Mouse (Mus musculus): Measurements from ENCODE around the gene Tyw1.

The Tyw1 gene

DNA sequence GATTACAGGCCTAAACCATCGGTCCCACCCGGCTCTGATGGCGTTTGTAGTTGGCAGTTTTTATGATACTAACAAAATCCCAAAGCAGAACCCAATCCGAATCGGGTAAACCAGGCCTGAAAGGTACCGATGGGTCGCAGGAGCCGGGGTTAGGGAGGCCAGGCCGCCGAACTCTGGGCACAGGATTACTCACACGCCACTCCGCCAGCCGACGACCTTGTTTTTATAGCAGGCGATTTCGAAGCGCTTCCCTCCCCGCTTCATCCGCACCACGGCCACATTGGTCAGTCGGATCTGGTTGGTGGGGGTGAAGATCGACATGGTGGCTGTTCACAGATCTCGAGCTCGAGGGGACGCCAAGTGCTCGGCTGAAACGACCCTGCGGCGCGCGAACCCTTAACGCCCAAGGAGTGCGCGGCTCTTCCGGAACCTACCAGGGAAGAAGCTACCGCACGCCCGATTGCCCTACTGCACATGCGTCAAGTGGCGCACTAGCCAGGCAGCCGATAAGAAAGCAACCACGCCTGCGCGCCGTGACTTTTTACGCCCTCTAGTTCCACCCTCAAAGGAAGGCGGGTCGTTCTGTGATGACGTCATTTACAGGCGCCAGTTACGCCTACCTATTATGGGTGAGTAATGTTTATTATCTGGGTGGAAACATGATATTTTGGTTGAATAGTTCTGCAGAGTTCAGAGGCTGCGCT, at the start of gene Tyw1, which contains the start of gene Sbds:
TSS of gene Tyw1 (plus strand) at position 603 of the 704 bp plus-strand sequence.
TSS of gene Sbds (minus strand) at position 514 of the 704 bp plus-strand sequence.
- peak; percentile 90 to 98 for DNase-seq (ENCODE audit: low spot score in 2 of 2)

GRCm38 (mm10) chr5:130207299-130207698, 48.1 kb upstream of the Tyw1 start:
- no peak for DNase-seq (ENCODE audit: low spot score in 2 of 2)

GRCm38 (mm10) chr5:130212956-130213355, 42.5 kb upstream of the Tyw1 start:
- no peak for DNase-seq (ENCODE audit: low spot score in 2 of 2)

- DNase-seq (ENCODE audit: low spot score in 2 of 2) = no peak
Observed at GRCm38 (mm10) chr5:130216781-130217180, 38.6 kb upstream of the Tyw1 start, which contains the start of gene Tmem248. Gene Tmem248 (plus strand): TSS chr5:130217081.

- DNase-seq (ENCODE audit: low spot score in 2 of 2) = no peak
Observed at GRCm38 (mm10) chr5:130217406-130217805, 38.0 kb upstream of the Tyw1 start.

DNA sequence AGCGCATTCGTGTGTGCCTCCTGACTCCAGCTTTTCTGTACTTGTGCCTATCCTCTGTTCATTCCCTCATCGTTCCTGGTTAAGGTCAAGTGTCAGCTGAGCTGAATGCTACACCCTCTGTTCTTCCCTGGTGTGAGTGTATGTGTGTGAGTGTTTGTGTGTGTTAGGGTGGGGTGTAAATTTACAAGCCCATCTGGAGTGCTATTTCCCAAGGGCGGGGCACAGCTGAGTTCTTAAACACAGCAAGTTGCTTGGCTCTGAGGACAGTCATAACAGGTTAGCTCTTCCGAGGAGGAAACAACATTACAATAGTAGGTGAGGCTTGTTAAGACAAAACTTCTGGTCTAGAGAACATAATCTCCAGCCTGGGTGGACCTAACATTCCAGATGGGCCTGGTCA, 37.1 kb upstream of the Tyw1 start:
- DNase-seq (ENCODE audit: low spot score in 2 of 2) = no peak

DNA sequence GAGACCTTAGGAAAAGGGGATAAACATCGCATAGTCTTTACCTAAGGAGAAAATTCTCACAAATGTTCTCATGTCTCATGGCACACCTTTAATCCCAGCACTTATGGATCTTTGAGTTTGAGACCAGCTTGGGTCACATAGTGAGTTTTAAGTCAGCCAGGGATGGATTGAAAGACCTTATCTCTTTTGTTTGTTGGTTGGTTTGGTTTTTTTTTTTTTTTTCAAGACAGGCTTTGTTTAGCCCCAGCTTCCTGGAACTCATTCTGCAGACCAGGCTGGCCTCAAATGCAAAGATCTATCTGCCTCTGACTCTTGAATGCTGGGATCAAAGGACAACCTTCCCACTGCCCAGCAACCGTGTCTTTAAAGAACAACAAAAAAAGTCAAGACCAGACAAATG, 34.1 kb upstream of the Tyw1 start:
- DNase-seq (ENCODE audit: low spot score in 2 of 2) = no peak

DNA sequence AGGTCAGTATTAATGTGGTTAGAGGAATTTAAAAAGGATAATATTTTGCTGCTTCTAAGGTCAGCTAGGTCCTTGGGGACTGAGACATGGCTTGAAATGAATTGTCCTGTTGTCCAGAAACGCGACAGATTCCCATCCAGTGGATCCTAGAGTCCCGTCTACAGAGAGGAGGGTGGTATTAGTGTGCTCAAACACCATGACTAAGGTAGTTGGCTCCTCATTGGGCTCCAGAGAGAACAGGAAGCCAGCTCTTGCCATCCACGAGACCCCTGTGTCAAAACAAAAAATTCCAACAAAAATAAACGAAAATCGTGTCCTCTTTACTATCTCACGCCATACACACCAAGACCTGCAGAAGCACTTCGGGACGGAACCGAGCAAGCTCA, 33.7 kb upstream of the Tyw1 start:
- DNase-seq (ENCODE audit: low spot score in 2 of 2) = no peak

DNA sequence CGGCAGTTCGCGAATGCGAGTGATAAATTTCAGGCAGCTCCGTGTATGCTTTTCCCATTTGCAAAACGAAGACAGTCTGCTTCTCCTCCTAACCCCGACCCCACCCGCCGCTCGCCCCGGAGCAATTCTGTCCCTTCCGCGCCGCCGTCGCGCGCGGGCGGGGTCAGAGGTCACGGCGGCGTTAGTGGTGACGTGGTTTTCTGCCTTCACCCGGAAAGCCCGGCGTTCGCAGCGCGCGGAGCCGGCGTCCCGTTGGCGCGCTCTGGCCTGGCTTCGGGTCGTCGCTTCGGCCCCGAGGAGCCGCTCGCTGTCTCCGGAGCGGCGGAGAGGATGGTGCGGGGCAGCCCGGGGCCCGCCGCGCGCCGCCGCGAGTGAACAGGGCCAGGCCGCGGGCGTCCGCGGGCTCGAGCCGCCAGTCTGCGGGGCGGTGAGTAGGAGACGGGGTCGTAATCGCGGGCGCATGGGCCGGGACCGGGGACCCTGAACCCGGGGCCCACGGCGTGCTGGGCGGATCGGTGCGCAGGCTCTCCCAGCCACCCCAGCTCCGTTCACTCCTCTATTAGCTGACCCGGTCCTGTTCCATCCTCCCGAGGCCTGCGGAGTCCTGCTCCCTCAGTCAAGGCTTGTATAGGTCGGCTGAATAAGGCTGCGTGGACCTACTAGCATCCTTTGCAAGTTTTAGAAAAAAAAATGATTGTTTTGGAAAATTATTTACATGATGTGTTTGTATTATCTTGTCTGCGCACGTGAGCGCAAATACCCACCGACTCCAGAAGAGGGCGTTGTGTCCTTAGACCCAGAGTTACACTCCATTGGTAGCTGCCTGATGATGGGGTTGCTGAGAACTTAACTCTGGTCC, 33.0 kb upstream of the Tyw1 start:
- DNase-seq (ENCODE audit: low spot score in 2 of 2) = peak; percentile 95 to 97

- DNase-seq (ENCODE audit: low spot score in 2 of 2) = no peak
Observed at GRCm38 (mm10) chr5:130226790-130227189, 28.6 kb upstream of the Tyw1 start.

GRCm38 (mm10) chr5:130228120-130228519, 27.3 kb upstream of the Tyw1 start:
- DNase-seq (ENCODE audit: low spot score in 2 of 2) = no peak

DNA sequence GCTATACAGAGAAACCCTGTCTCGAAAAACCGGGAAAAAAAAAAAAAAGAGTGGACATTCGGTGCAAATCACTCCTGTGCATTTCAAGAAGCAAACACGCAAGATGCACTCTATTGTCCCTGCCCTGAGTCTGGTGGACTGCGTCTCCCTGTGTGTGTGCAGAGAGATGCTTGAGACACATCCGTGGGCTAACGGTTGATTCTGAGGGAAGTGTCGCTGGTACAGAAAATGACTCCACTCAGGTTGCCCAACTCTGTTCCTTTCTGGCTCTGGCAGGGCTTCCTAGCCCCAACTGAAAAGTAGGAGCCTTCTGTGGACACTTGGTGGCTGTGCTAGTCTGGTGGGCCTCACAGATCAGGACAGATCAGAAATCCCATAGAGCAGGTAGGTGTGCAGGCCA, 19.1 kb upstream of the Tyw1 start:
- no peak for DNase-seq (ENCODE audit: low spot score in 2 of 2)

GRCm38 (mm10) chr5:130239236-130239635, 16.2 kb upstream of the Tyw1 start:
- DNase-seq (ENCODE audit: low spot score in 2 of 2) = no peak

- no peak for DNase-seq (ENCODE audit: low spot score in 2 of 2)
Observed at GRCm38 (mm10) chr5:130239856-130240255, 15.6 kb upstream of the Tyw1 start.

DNA sequence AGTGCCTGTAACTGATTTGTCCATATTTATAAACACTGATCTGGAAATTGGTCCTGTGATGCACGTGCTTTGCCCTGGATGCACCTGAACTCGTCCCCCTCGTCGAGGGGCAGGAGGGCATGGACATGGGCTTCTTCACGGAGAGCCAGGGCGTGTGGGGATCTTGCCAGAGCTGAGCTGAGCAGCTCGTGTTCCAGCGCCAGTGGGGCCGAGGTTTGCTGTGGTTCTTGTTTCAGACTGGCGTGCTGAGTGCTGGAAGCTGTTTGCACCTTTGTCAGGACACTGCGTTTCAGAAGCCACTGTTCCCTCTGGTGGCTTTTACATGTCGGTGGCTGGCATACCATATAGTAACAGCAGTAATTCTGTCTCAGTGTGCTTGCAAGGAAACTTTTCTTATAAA, 14.0 kb upstream of the Tyw1 start:
- DNase-seq (ENCODE audit: low spot score in 2 of 2) = no peak

DNA sequence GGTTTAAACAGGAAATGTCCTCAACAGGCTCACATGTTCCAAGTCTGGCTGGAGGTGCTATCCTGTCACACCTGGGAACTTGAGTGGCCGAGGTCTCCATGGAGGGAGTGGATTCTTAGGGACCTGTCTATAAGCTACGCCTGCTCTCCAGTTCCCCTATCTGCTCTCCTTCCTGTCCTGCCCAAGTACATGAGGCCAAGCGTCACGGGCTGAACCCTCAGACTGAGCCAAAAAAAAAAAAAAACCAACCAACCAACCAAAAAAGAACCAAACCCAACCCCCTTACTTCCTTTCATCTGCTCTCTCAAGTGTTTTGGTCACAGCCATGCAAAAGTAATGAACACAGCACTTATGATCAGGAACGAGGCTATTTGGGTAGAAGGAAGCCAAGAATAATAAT, 7.6 kb upstream of the Tyw1 start:
- DNase-seq (ENCODE audit: low spot score in 2 of 2) = no peak

- DNase-seq (ENCODE audit: low spot score in 2 of 2) = no peak
Observed at GRCm38 (mm10) chr5:130254164-130255016, 1.0 kb upstream of the Tyw1 start.

DNA sequence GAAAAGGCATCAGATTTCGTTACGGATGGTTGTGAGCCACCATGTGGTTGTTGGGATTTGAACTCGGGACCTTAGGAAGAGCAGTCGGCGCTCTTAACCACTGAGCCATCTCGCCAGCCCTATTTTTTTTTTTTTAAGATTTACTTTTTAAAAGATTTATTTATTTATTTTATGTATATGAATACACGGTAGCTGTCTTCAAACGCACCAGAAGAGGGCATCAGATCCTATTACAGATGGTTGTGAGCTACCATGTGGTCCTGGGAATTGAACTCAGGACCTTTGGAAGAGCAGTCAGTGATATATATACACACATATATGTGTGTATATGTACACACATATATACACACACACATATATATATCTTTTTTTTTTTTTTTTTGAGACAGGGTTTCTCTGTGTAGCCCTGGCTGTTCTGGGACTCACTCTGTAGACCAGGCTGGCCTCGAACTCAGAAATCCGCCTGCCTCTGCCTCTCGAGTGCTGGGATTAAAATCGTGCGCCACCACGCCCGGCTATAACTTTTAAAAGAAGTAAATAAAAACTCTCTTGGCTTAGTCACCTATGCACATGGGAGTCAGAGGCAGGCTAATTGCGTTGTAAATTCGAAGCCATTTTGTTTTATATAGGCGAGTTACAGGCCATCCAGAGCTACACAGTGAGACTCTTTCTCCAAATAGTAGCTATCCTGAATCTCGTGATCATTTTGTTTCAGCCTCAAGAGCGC, 543 bp downstream of the Tyw1 start:
- DNase-seq (ENCODE audit: low spot score in 2 of 2) = peak; percentile 35 to 39

GRCm38 (mm10) chr5:130256678-130257271, 1.4 kb downstream of the Tyw1 start:
- DNase-seq (ENCODE audit: low spot score in 2 of 2) = peak; percentile 85 to 94

DNA sequence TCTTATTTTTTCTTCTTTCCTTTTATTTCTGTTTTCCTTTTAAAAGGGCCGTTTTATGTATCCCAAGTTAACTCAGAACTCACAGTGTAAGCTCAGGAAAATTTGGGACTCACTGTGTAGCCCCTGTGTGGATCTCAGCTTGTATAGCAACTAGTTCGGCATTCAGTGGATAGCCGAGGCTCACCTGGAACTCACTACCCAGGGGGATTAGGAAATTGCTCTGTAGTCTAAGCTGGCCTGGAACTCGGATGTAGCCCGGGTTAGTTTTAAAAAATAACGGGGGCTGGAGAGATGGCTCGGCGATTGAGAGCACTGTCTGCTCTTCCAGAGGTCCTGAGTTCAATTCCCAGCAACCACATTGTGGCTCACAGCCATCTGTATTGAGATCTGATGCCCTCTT, 1.9 kb downstream of the Tyw1 start:
- DNase-seq (ENCODE audit: low spot score in 2 of 2) = no peak

DNA sequence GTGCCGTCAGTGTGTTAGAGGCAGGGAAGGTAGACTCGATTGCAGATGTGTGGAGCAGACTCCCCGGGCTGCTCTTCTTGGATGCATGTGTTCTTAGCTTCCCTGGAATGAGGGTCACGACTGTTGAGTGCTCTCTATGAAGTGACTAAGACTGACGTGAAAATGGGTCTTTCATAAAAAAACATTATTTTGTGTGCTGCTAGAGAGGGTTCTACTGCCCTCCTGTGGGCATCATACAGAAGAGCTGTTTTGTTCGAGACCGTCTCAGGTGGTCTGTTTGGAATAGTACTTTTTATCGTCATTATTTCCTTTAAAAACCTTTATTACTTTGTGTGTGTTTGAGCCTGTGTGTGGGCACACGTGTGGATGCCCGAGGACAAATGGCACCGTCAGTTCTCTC, 8.0 kb downstream of the Tyw1 start:
- no peak for DNase-seq (ENCODE audit: low spot score in 2 of 2)

Data from spleen, postnatal 10 days (tissue).